Mouse (Mus musculus): ENCODE results near the gene Tmed6.

DNA sequence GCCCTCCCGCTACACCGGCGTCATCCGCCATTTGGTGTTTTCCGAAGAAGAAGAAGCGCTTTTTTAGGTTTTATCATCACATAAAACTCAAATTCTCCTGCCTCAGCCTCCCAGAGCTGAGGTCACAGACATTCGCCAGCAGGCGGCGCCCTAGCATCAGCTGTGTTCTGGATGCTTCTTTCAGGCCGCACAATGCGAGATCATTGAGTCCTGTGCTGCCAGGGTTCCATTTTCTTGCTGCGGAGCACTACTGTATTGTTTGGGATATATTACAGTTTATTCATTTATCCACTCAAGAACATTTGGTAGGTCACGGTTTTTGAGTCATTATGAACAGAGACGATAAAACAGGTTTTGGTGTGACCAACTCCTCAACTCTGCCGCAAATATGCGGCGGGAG, 19.9 kb upstream of the Tmed6 start:
- TF ChIP-seq CTCF (IDR thresholded peaks at IDR 0.05; ENCODE audit: insufficient read depth, low read length) (peak; percentile 44), POLR2A (IDR thresholded peaks at IDR 0.05; ENCODE audit: borderline replicate concordance, extremely low read depth, low read depth, low read length) (no peak)

Data from lung, adult 2 months (tissue).